Mouse (Mus musculus): ENCODE measurements around the gene Cfap77. TPM values are rescaled to one million over a fixed set of nuclear protein-coding genes. Genes with fewer than 3 reads are reported as not detected.

Cfap77 gene
- total RNA-seq, 2 experiments from 2014 or later: 0.40 to 0.62 TPM

GRCm38 (mm10) chr2:28882047-28882446 is 172.8 kb downstream of the Cfap77 start:
- DNase-seq (ENCODE audit: low spot score in 2 of 2): no peak
- intact Hi-C loops (cut with DNase I): no loop called here

GRCm38 (mm10) chr2:28881275-28881674 is 173.6 kb downstream of the Cfap77 start:
- DNase-seq (ENCODE audit: low spot score in 2 of 2): no peak

More at GRCm38 (mm10) chr2:28881275-28881674, 173.6 kb downstream of the Cfap77 start:
- intact Hi-C loops (cut with DNase I): no loop called here

Other genes starting within 250 kb of the Cfap77 start
- 10 to 100 TPM; 38.5 to 39.9 TPM for gene Gtf3c4, start 214.7 kb downstream of the Cfap77 start, total RNA-seq (2021)
- gene Ddx31, start 214.7 kb downstream of the Cfap77 start, total RNA-seq (2021): 1 to 10 TPM; 6.7 to 7.8 TPM
- under 1 TPM in 1 of 2 experiments, not detected in 1; 0.29 TPM for gene Barhl1, start 138.4 kb downstream of the Cfap77 start, total RNA-seq (2021)
- gene Ttf1, start 5.2 kb upstream of the Cfap77 start, total RNA-seq (2021): 10 to 100 TPM in 1 of 2 experiments, 1 to 10 TPM in 1; 10.0 to 10.7 TPM
- gene Setx, start 69.1 kb upstream of the Cfap77 start, total RNA-seq (2021): 10 to 100 TPM; 49.2 to 54.2 TPM
- 100 to 1,000 TPM; 107 TPM for gene Ntng2, start 197.9 kb upstream of the Cfap77 start, total RNA-seq (2021)